Mouse (Mus musculus): ENCODE measurements around the gene Ncoa3. TPM values are rescaled to one million over a fixed set of nuclear protein-coding genes. Genes with fewer than 3 reads are reported as not detected.

Gene Ncoa3
- polyA plus RNA-seq, 1 experiment, result 124 TPM

DNA sequence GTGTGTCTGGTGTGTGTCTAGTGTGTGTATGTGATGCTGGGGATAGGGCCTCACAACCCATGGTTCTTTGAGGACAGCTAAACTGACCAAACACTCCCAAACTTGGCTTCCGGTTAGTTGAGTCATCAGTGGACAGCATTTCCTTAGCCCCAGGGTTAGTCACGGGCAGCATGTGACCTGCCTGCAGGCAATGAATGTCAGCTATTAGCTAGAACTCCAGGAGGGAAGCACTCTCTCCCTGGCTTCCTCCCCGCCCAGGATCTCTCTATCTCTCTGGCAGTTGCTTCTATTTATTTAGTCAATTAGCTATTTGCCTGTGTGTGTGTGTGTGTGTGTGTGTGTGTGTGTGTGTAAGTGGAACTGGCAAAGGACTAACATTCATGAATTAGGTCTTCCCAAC lies 23.6 kb upstream of the Ncoa3 start:
- Histone ChIP-seq H3K9me3 (replicated peaks; ENCODE audit: control insufficient read depth, insufficient read depth, low read length, poor library complexity, severe bottlenecking) (no peaks in the 10 kb centered on the region), H3K4me1 (ENCODE audit: control insufficient read depth, insufficient read depth, low read length) (peaks cover 9% of the 10 kb centered on the region), H3K4me3 (ENCODE audit: low read depth, low read length) (no peak overlapping the region), H3K9ac (ENCODE audit: low read depth, poor library complexity, severe bottlenecking) (peak overlapping the region; percentile 30; the same call in 1 of the 2 replicates), H3K27me3 (ENCODE audit: control insufficient read depth, insufficient read depth, low read length, poor library complexity, severe bottlenecking) (no peaks in the 10 kb centered on the region), H3K36me3 (ENCODE audit: control insufficient read depth, insufficient read depth, low read length, poor library complexity, severe bottlenecking) (no peaks in the 10 kb centered on the region), H3K27ac (ENCODE audit: insufficient read depth, low read length) (peak overlapping the region; percentile 100)
- no peak for TF ChIP-seq CTCF (IDR thresholded peaks at IDR 0.05; ENCODE audit: low read depth, low read length)
- no peak for TF ChIP-seq POLR2A (IDR thresholded peaks at IDR 0.05; ENCODE audit: insufficient read depth, low read length)
- TF ChIP-seq EP300 (IDR thresholded peaks at IDR 0.05; ENCODE audit: insufficient read depth, low read depth, low read length), result peak; percentile 100

DNA sequence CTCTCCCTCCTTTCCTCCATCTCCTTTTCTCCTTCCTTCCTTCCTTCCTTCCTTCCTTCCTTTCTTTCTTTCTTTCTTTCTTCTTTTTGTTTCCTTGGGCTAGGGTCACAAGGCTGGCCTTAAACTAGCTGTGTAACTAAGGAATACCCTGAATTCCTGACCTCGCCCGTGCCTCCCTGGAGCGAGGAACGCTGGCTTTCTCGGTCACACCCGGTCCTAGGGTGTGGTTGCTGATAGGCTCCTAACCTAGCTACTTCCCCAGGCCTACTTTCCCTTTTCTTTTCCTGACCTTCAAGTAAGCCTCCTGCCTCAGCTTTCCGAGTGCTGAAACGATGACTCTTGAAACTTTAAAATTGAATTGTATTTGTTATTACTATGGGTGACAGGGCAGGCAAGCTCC lies 23.0 kb upstream of the Ncoa3 start:
- Histone ChIP-seq H3K27me3 (ENCODE audit: control insufficient read depth, insufficient read depth, low read length, poor library complexity, severe bottlenecking) (no peaks in the 10 kb centered on the region), H3K9ac (ENCODE audit: low read depth, poor library complexity, severe bottlenecking) (peak overlapping the region; percentile 34), H3K27ac (ENCODE audit: insufficient read depth, low read length) (peak overlapping the region; percentile 100), H3K36me3 (ENCODE audit: control insufficient read depth, insufficient read depth, low read length, poor library complexity, severe bottlenecking) (no peaks in the 10 kb centered on the region), H3K9me3 (replicated peaks; ENCODE audit: control insufficient read depth, insufficient read depth, low read length, poor library complexity, severe bottlenecking) (no peaks in the 10 kb centered on the region), H3K4me1 (ENCODE audit: control insufficient read depth, insufficient read depth, low read length) (peaks cover 9% of the 10 kb centered on the region), H3K4me3 (ENCODE audit: low read depth, low read length) (peak overlapping the region; percentile 41)
- TF ChIP-seq CTCF (IDR thresholded peaks at IDR 0.05; ENCODE audit: low read depth, low read length) (no peak), POLR2A (IDR thresholded peaks at IDR 0.05; ENCODE audit: insufficient read depth, low read length) (no peak), EP300 (IDR thresholded peaks at IDR 0.05; ENCODE audit: insufficient read depth, low read depth, low read length) (peak; percentile 100)

DNA sequence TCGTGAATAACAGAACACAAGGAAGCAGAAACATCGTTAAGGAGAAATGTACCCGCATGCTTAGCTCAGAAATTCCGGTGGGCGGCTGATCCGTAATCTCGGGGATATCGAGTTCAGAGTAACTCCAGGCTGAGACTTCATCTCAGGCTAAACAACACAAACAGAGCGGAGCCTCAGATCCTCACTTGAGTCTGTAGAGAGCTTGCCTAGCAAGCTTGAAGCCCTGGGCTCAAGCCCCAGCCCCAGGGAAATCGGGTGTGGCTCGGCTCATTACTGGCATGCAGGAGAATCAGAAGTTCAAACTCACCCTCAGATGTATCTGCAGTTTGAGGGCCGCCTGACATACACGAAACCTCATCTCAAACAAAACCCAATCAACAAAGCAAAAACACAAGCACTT lies 22.5 kb upstream of the Ncoa3 start:
- Histone ChIP-seq H3K36me3 (ENCODE audit: control insufficient read depth, insufficient read depth, low read length, poor library complexity, severe bottlenecking) (no peaks in the 10 kb centered on the region), H3K27me3 (ENCODE audit: control insufficient read depth, insufficient read depth, low read length, poor library complexity, severe bottlenecking) (no peaks in the 10 kb centered on the region), H3K4me3 (ENCODE audit: low read depth, low read length) (peak overlapping the region; percentile 41), H3K9ac (ENCODE audit: low read depth, poor library complexity, severe bottlenecking) (peak overlapping the region; percentile 34), H3K9me3 (replicated peaks; ENCODE audit: control insufficient read depth, insufficient read depth, low read length, poor library complexity, severe bottlenecking) (no peaks in the 10 kb centered on the region), H3K27ac (ENCODE audit: insufficient read depth, low read length) (peak overlapping the region; percentile 99), H3K4me1 (ENCODE audit: control insufficient read depth, insufficient read depth, low read length) (peaks cover 9% of the 10 kb centered on the region)
- TF ChIP-seq EP300 (IDR thresholded peaks at IDR 0.05; ENCODE audit: insufficient read depth, low read depth, low read length) (no peak), CTCF (IDR thresholded peaks at IDR 0.05; ENCODE audit: low read depth, low read length) (no peak), POLR2A (IDR thresholded peaks at IDR 0.05; ENCODE audit: insufficient read depth, low read length) (no peak)

DNA sequence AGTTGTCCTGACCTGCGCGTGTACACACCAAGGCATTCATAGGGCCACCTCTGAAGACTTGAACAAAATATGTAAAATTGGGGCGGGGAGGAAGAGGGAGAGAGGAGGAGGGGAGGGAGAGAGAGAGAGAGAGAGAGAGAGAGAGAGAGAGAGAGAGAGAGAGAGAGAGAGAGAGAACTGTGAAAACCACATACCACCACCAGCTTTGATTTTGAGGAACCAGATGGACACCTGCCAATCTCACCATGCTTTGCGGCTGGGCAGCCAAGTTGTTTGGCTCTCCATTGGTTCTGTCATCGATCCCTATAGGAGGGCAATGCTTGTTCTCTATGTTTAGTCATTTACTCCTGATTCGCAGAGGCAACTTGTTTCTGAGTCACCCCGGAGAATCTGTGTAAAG lies 21.7 kb upstream of the Ncoa3 start:
- H3K9ac ChIP-seq (ENCODE audit: low read depth, poor library complexity, severe bottlenecking), result peak overlapping the region; percentile 34
- H3K4me3 ChIP-seq (ENCODE audit: low read depth, low read length), result no peak overlapping the region
- TF ChIP-seq EP300 (IDR thresholded peaks at IDR 0.05; ENCODE audit: insufficient read depth, low read depth, low read length) (no peak), POLR2A (IDR thresholded peaks at IDR 0.05; ENCODE audit: insufficient read depth, low read length) (no peak), CTCF (IDR thresholded peaks at IDR 0.05; ENCODE audit: low read depth, low read length) (no peak)
- H3K27me3 ChIP-seq (ENCODE audit: control insufficient read depth, insufficient read depth, low read length, poor library complexity, severe bottlenecking), result no peaks in the 10 kb centered on the region
- no peaks in the 10 kb centered on the region for H3K9me3 ChIP-seq (replicated peaks; ENCODE audit: control insufficient read depth, insufficient read depth, low read length, poor library complexity, severe bottlenecking)
- peak overlapping the region; percentile 99 for H3K27ac ChIP-seq (ENCODE audit: insufficient read depth, low read length)
- H3K36me3 ChIP-seq (ENCODE audit: control insufficient read depth, insufficient read depth, low read length, poor library complexity, severe bottlenecking), result no peaks in the 10 kb centered on the region
- peaks cover 9% of the 10 kb centered on the region for H3K4me1 ChIP-seq (ENCODE audit: control insufficient read depth, insufficient read depth, low read length)

DNA sequence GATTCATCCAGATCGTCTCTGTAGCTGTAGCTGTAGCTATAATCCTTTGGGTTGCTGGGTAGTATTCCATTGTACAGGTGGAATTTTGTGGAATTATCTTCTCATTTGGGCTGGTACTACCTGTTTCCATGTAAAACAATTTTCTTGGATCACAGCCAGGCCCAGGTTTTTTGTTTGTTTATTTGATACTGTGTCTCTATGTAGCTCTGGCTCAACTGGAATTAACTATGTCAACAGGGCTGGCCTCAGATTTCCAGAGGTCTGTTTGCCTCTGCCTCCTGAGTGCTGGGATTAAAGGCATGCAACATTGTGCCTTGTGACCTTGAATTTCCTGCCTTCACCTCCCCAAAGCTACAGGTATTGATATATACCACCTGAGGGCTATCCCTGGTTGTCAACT lies 18.1 kb upstream of the Ncoa3 start:
- Histone ChIP-seq H3K27me3 (ENCODE audit: control insufficient read depth, insufficient read depth, low read length, poor library complexity, severe bottlenecking) (no peaks in the 10 kb centered on the region), H3K27ac (ENCODE audit: insufficient read depth, low read length) (peak overlapping the region; percentile 60), H3K9me3 (replicated peaks; ENCODE audit: control insufficient read depth, insufficient read depth, low read length, poor library complexity, severe bottlenecking) (no peaks in the 10 kb centered on the region; the same call in 1 of the 2 replicates), H3K9ac (ENCODE audit: low read depth, poor library complexity, severe bottlenecking) (no peak overlapping the region), H3K4me3 (ENCODE audit: low read depth, low read length) (no peak overlapping the region), H3K36me3 (ENCODE audit: control insufficient read depth, insufficient read depth, low read length, poor library complexity, severe bottlenecking) (no peaks in the 10 kb centered on the region), H3K4me1 (ENCODE audit: control insufficient read depth, insufficient read depth, low read length) (peaks cover 9% of the 10 kb centered on the region)
- no peak for TF ChIP-seq CTCF (IDR thresholded peaks at IDR 0.05; ENCODE audit: low read depth, low read length)
- no peak for TF ChIP-seq EP300 (IDR thresholded peaks at IDR 0.05; ENCODE audit: insufficient read depth, low read depth, low read length)
- no peak for TF ChIP-seq POLR2A (IDR thresholded peaks at IDR 0.05; ENCODE audit: insufficient read depth, low read length)

DNA sequence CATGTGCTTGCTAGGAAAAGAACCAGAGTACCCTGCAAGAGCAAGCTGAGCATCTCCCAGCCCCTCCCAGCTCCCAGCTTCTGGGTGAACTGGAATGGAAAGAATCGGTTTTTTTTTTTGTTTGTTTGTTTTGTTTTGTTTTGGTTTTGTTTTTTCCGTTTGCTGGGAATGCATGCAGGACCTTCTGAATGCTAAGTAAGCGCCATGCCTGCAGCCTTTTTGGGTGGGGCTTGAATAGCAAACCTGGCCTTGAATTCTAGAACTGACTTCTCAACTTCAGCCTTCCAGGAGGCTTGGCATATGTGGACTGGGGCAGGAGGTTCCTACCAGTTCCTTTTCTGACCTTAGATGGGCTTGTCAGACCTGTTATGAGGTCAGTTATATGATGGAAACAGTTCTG lies 16.2 kb upstream of the Ncoa3 start:
- Histone ChIP-seq H3K4me3 (ENCODE audit: low read depth, low read length) (no peak overlapping the region), H3K9ac (ENCODE audit: low read depth, poor library complexity, severe bottlenecking) (no peak overlapping the region), H3K9me3 (replicated peaks; ENCODE audit: control insufficient read depth, insufficient read depth, low read length, poor library complexity, severe bottlenecking) (no peaks in the 10 kb centered on the region; the same call in 1 of the 2 replicates), H3K4me1 (ENCODE audit: control insufficient read depth, insufficient read depth, low read length) (peaks cover 4% of the 10 kb centered on the region), H3K27me3 (ENCODE audit: control insufficient read depth, insufficient read depth, low read length, poor library complexity, severe bottlenecking) (no peaks in the 10 kb centered on the region), H3K27ac (ENCODE audit: insufficient read depth, low read length) (peak overlapping the region; percentile 97), H3K36me3 (ENCODE audit: control insufficient read depth, insufficient read depth, low read length, poor library complexity, severe bottlenecking) (no peaks in the 10 kb centered on the region)
- TF ChIP-seq EP300 (IDR thresholded peaks at IDR 0.05; ENCODE audit: insufficient read depth, low read depth, low read length) (0 out of 2 replicates have a peak, but pooled peaks have one; percentile 54), CTCF (IDR thresholded peaks at IDR 0.05; ENCODE audit: low read depth, low read length) (no peak), POLR2A (IDR thresholded peaks at IDR 0.05; ENCODE audit: insufficient read depth, low read length) (no peak)

Data from ES-Bruce4 (cell line).